Mouse (Mus musculus): Measurements from ENCODE around the gene Camk1g. TPM values are rescaled to one million over a fixed set of nuclear protein-coding genes. Genes with fewer than 3 reads are reported as not detected.

Gene Camk1g
- polyA plus RNA-seq, 1 experiment from 2014 or later: 10.5 TPM

- no peaks in the 10 kb centered on the region for H3K27me3 ChIP-seq (ENCODE audit: control insufficient read depth, insufficient read depth, low read length)
- peak overlapping the region; percentile 83 for H3K27ac ChIP-seq (ENCODE audit: low read length)
- H3K4me3 ChIP-seq (ENCODE audit: low read depth, low read length): no peak overlapping the region
- no peaks in the 10 kb centered on the region for H3K36me3 ChIP-seq (ENCODE audit: control insufficient read depth, insufficient read depth, low read length)
- H3K9me3 ChIP-seq (ENCODE audit: control insufficient read depth, low read depth, low read length): no peaks in the 10 kb centered on the region
- WGBS: 54% methylated on average over 6 of the region's 6 CpGs
- ATAC-seq (ENCODE audit: insufficient number of reproducible peaks, insufficient read depth, low FRiP score, low read depth): peak; percentile 89
- H3K4me1 ChIP-seq (ENCODE audit: control insufficient read depth, insufficient read depth, low read length): no peaks in the 10 kb centered on the region
- H3K9ac ChIP-seq (replicated peaks; ENCODE audit: low read depth, low read length): no peak overlapping the region
- H3K4me2 ChIP-seq (replicated peaks; ENCODE audit: low read depth, low read length): peak overlapping the region; percentile 39
These were observed 68.6 kb downstream of the Camk1g start for GRCm38 (mm10) chr1:193301216-193302092.

- Histone ChIP-seq H3K27ac (ENCODE audit: low read length) (no peak overlapping the region), H3K9ac (replicated peaks; ENCODE audit: low read depth, low read length) (no peak overlapping the region), H3K4me2 (replicated peaks; ENCODE audit: low read depth, low read length) (no peak overlapping the region), H3K9me3 (ENCODE audit: control insufficient read depth, low read depth, low read length) (no peaks in the 10 kb centered on the region), H3K4me3 (ENCODE audit: low read depth, low read length) (no peak overlapping the region), H3K36me3 (ENCODE audit: control insufficient read depth, insufficient read depth, low read length) (no peaks in the 10 kb centered on the region), H3K4me1 (ENCODE audit: control insufficient read depth, insufficient read depth, low read length) (no peaks in the 10 kb centered on the region), H3K27me3 (ENCODE audit: control insufficient read depth, insufficient read depth, low read length) (no peaks in the 10 kb centered on the region)
- ATAC-seq (ENCODE audit: insufficient number of reproducible peaks, insufficient read depth, low FRiP score, low read depth): no peak
- 40% methylated on average over 1 of the region's 1 CpGs for WGBS
These were observed 70.1 kb downstream of the Camk1g start for GRCm38 (mm10) chr1:193299995-193300394.

- ATAC-seq (ENCODE audit: insufficient number of reproducible peaks, insufficient read depth, low FRiP score, low read depth): no peak
- H3K27me3 ChIP-seq (ENCODE audit: control insufficient read depth, insufficient read depth, low read length): no peaks in the 10 kb centered on the region
- no peaks in the 10 kb centered on the region for H3K4me1 ChIP-seq (ENCODE audit: control insufficient read depth, insufficient read depth, low read length)
- no peaks in the 10 kb centered on the region for H3K36me3 ChIP-seq (ENCODE audit: control insufficient read depth, insufficient read depth, low read length)
- H3K9ac ChIP-seq (replicated peaks; ENCODE audit: low read depth, low read length): no peak overlapping the region
- 80% methylated on average over 3 of the region's 3 CpGs for WGBS
- no peak overlapping the region for H3K27ac ChIP-seq (ENCODE audit: low read length)
- no peak overlapping the region for H3K4me3 ChIP-seq (ENCODE audit: low read depth, low read length)
- no peaks in the 10 kb centered on the region for H3K9me3 ChIP-seq (ENCODE audit: control insufficient read depth, low read depth, low read length)
- no peak overlapping the region for H3K4me2 ChIP-seq (replicated peaks; ENCODE audit: low read depth, low read length)
These were observed 71.8 kb downstream of the Camk1g start for GRCm38 (mm10) chr1:193298141-193298765.

Other genes starting within 250 kb of the Camk1g start
- 10.6 and 10.9 TPM in 2 replicates for gene Diexf, start 240.0 kb downstream of the Camk1g start, polyA plus RNA-seq (2014; fragmentation: Nextera tagmentation; extraction: Ambion mirVana)
- gene Irf6, start 217.2 kb downstream of the Camk1g start, polyA plus RNA-seq (2014; fragmentation: Nextera tagmentation; extraction: Ambion mirVana): 56.6 and 61.0 TPM in 2 replicates
- gene A130010J15Rik, start 202.3 kb downstream of the Camk1g start, polyA plus RNA-seq (2014; fragmentation: Nextera tagmentation; extraction: Ambion mirVana): 16.6 and 18.5 TPM in 2 replicates
- 1.4 and 2.8 TPM in 2 replicates for gene Traf3ip3, start 168.6 kb downstream of the Camk1g start, polyA plus RNA-seq (2014; fragmentation: Nextera tagmentation; extraction: Ambion mirVana)
- 9.7 and 13.7 TPM in 2 replicates for gene Lamb3, start 162.6 kb downstream of the Camk1g start, polyA plus RNA-seq (2014; fragmentation: Nextera tagmentation; extraction: Ambion mirVana)
- gene Hsd11b1, start 106.2 kb downstream of the Camk1g start, polyA plus RNA-seq (2014; fragmentation: Nextera tagmentation; extraction: Ambion mirVana): 0.62 and 1.2 TPM in 2 replicates
- 26.4 and 26.5 TPM in 2 replicates for gene G0s2, start 97.1 kb downstream of the Camk1g start, polyA plus RNA-seq (2014; fragmentation: Nextera tagmentation; extraction: Ambion mirVana)

Measured in stomach, embryonic 14.5 days (tissue).